Mouse (Mus musculus) midbrain, embryonic 10.5 days (tissue): ENCODE measurements at regions not wholly inside any gene's neighbourhood (a gene's known extent, or its start where the extent isn't known, plus 50 kb on each side); places are given as distances from the start of the nearest gene placed in this dataset.

Experiments used
- DNase-seq: peaks from one replicate; pipeline ENCODE4 v3.0.0-alpha.2; 2017; ENCODE audit warnings: low spot score
- H3K27ac ChIP-seq: fragments of 300-500 bp; sonication (generic); replicated peaks from 2 replicates; pipeline ENCODE4 v1.5.1; 2016; ENCODE audit warnings: mild to moderate bottlenecking
- H3K27me3 ChIP-seq: fragments of 300-500 bp; sonication (generic); 2 replicates; pipeline ENCODE4 v1.6.1; 2016; ENCODE audit warnings: low read depth, mild to moderate bottlenecking; ENCODE audit not compliant: poor library complexity, severe bottlenecking
- H3K36me3 ChIP-seq: fragments of 300-500 bp; sonication (generic); 2 replicates; pipeline ENCODE4 v1.6.1; 2016; ENCODE audit warnings: mild to moderate bottlenecking, moderate library complexity
- H3K4me1 ChIP-seq: fragments of 300-500 bp; sonication (generic); 2 replicates; pipeline ENCODE4 v1.6.1; 2016
- H3K4me3 ChIP-seq: fragments of 300-500 bp; sonication (generic); 2 replicates; pipeline ENCODE4 v1.5.1; 2016; ENCODE audit warnings: mild to moderate bottlenecking, moderate library complexity
- H3K9me3 ChIP-seq: fragments of 300-500 bp; sonication (generic); replicated peaks from 2 replicates; pipeline ENCODE4 v1.6.1; 2016; ENCODE audit warnings: mild to moderate bottlenecking
- WGBS: fragments of 180-500 bp; shearing (Covaris S2); methylation state at CpG from one replicate; pipeline ENCODE4 v1.1.7; 2016; 5-methylcytosine and 5-hydroxymethylcytosine counted together

DNA sequence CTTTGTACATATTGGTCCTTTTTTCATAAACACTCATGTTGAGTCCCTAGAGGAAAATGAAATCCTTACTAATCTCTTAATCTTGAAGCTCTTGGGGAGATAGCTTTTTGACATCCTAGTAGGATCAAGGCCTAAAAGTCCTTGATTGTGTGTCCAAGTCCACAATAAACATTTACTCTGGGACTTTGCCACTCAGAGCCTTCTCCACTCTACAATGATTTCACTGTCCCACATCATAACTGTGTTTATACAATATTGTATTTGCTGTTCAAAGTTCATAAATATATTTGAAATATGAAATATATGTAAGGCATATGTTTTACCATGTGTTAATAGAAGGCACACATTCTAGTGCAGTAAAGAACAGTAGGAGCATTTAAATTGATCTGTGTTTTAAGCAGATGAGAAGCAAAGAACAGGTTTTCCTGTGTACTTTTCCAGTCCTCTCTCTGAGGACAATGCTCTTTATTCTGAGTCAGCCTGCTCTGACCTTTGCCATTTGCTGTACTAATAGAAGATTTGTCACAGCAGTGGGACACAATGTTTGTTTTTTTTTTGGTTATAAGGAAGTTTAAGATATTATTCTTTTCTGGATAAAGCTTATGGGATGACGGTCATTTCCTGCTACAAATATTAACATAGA is 130.7 kb upstream of the Gprin3 start:
- Histone ChIP-seq H3K4me3 (no peak overlapping the region), H3K27me3 (no peaks in the 10 kb centered on the region), H3K36me3 (no peaks in the 10 kb centered on the region), H3K27ac (no peak overlapping the region), H3K9me3 (peaks cover 6% of the 10 kb centered on the region; the same call in 1 of the 2 replicates), H3K4me1 (no peaks in the 10 kb centered on the region)
- no peak for DNase-seq
- 88% methylated on average over 1 of the region's 1 CpGs for WGBS

DNA sequence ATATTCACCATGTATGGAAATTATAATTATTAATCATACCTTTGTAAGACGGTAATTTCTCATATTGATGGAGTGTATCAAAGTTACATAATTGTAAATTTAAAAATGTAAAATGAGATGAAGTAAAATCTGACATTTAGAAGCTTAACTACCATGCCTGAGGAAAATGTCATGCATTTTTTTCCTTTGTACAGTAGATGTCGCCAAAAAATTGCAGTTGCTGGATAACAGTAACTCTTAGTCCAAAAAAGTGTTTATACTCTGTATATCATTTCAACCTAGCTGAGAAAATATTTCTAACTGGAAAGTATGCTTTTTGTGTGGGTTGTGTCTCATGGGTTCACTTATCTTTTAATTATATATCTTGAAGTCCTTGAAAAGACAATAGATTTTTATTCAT is 110.9 kb upstream of the Gprin3 start:
- H3K27ac ChIP-seq = no peak overlapping the region
- no peaks in the 10 kb centered on the region for H3K9me3 ChIP-seq
- DNase-seq = no peak
- H3K27me3 ChIP-seq = no peaks in the 10 kb centered on the region
- WGBS = 68% methylated on average over 2 of the region's 2 CpGs
- H3K4me3 ChIP-seq = no peak overlapping the region
- H3K4me1 ChIP-seq = no peaks in the 10 kb centered on the region
- no peaks in the 10 kb centered on the region for H3K36me3 ChIP-seq

GRCm38 (mm10) chr6:59524940-59525265 is 98.8 kb upstream of the Gprin3 start:
- DNase-seq = no peak
- Histone ChIP-seq H3K4me1 (no peaks in the 10 kb centered on the region), H3K36me3 (no peaks in the 10 kb centered on the region), H3K9me3 (no peaks in the 10 kb centered on the region), H3K4me3 (no peak overlapping the region), H3K27me3 (no peaks in the 10 kb centered on the region), H3K27ac (no peak overlapping the region)
- whole genome bisulfite sequencing = 81% methylated on average over 1 of the region's 1 CpGs

GRCm38 (mm10) chr6:59524095-59524939 is 98.2 kb upstream of the Gprin3 start:
- no peak for DNase-seq
- WGBS = 100% methylated on average over 1 of the region's 1 CpGs
- Histone ChIP-seq H3K4me3 (no peak overlapping the region), H3K4me1 (no peaks in the 10 kb centered on the region), H3K9me3 (no peaks in the 10 kb centered on the region), H3K27me3 (no peaks in the 10 kb centered on the region), H3K36me3 (no peaks in the 10 kb centered on the region), H3K27ac (no peak overlapping the region)

DNA sequence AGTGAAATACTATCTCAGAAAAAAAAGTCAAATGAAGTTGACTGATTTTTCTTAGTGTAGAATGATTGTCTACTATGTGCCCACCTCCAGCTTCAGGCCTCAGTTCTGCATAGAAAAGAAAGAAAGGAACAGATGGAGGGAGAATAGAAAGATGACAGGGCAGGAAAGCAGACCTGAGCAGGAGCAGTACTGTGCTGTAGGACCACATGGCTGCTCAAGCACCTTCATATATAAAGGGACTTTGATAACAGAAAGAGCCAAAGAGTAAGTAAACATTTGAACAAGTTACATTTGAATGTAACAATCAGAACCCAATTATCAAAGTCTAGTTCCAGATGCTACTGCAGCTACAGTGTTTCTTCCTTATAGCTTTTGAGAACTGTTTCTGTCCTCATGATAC is 96.9 kb upstream of the Gprin3 start:
- no peaks in the 10 kb centered on the region for H3K9me3 ChIP-seq
- H3K36me3 ChIP-seq = no peaks in the 10 kb centered on the region
- no peaks in the 10 kb centered on the region for H3K4me1 ChIP-seq
- no peaks in the 10 kb centered on the region for H3K27me3 ChIP-seq
- DNase-seq = no peak
- no peak overlapping the region for H3K27ac ChIP-seq
- no peak overlapping the region for H3K4me3 ChIP-seq

- Histone ChIP-seq H3K4me1 (no peaks in the 10 kb centered on the region), H3K9me3 (no peaks in the 10 kb centered on the region), H3K27ac (no peak overlapping the region), H3K36me3 (no peaks in the 10 kb centered on the region), H3K27me3 (no peaks in the 10 kb centered on the region), H3K4me3 (no peak overlapping the region)
- no peak for DNase-seq
- 41% methylated on average over 1 of the region's 1 CpGs for WGBS
Observed at GRCm38 (mm10) chr6:59500818-59501217, 74.7 kb upstream of the Gprin3 start.

DNA sequence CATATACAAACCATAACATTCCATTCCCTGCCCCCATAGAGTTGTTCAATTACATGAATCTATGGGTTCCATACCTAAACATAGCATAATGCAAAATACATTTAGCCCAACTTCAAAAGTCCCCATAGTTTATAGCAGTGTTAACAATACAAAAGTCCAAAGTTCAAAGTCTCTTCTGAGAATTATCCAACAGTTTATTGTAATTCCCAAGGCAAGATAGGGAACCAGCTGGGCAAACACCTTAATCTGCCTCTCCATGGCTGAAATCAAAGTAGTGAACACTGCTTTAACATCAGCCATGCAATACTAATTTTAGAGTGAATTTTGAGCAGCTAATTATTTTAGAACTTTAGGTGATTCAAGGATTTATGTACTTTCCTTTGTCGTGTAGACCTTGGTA is 72.7 kb upstream of the Gprin3 start:
- WGBS = 50% methylated on average over 1 of the region's 1 CpGs
- Histone ChIP-seq H3K4me3 (no peak overlapping the region), H3K9me3 (no peaks in the 10 kb centered on the region), H3K27ac (no peak overlapping the region), H3K4me1 (no peaks in the 10 kb centered on the region), H3K27me3 (no peaks in the 10 kb centered on the region), H3K36me3 (no peaks in the 10 kb centered on the region)
- DNase-seq = no peak

- H3K36me3 ChIP-seq = no peaks in the 10 kb centered on the region
- DNase-seq = peak; percentile 45
- no peaks in the 10 kb centered on the region for H3K27me3 ChIP-seq
- H3K4me1 ChIP-seq = no peaks in the 10 kb centered on the region
- WGBS = 38% methylated on average over 7 of the region's 7 CpGs
- H3K9me3 ChIP-seq = no peaks in the 10 kb centered on the region
- no peak overlapping the region for H3K27ac ChIP-seq
- no peak overlapping the region for H3K4me3 ChIP-seq
Observed at GRCm38 (mm10) chr6:59498079-59498478, 72.0 kb upstream of the Gprin3 start.

DNA sequence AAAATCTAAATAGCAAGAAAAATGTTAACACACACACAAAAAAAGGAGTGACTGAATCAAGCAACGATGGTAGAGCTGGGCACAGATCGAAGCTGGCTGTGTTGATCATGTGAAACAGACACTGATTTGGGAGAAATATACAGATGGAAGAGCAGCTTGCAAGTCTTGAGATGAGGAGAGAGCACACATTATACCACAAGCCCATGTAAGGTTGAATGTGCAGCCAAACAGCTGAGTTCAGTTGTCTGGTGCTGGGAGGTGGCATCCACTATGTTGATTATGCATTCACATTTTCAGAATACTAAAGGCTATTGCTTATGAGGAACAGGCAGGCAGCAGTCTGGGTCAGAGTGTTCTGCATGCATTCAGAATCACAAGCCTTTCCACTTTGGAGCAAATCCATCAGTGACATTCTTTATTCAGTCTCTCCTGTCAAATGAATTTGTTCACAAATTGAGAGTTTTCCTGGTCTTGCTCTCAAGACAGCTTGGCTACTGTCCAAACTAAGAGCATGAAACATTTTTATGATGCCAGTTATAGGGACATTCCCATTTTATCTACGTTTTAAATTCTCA is 63.0 kb upstream of the Gprin3 start:
- no peak for DNase-seq
- Histone ChIP-seq H3K9me3 (no peaks in the 10 kb centered on the region), H3K4me1 (no peaks in the 10 kb centered on the region), H3K4me3 (no peak overlapping the region), H3K27me3 (no peaks in the 10 kb centered on the region), H3K27ac (no peak overlapping the region), H3K36me3 (no peaks in the 10 kb centered on the region)
- 87% methylated on average over 3 of the region's 3 CpGs for WGBS

DNA sequence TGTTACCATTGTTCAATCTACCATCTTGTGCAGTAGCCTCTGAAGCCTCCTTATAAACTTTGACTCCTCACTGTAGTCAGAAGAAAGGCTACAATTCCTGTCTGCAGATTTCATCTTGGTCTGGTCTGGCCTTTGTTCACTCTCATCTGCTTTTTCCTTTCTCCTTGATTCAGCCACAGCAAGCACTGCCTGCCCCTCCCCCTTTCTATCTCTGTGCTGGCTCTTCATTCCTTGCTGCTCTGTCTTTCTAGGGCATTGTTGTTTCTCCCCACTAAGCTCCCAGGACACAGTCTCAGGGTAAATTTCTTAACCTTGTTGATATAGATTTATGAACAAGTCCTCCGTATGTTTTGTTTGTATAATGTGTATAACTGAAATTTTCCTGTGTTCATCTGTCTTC is 62.3 kb upstream of the Gprin3 start:
- 75% methylated on average over 1 of the region's 1 CpGs for WGBS
- Histone ChIP-seq H3K36me3 (no peaks in the 10 kb centered on the region), H3K27me3 (no peaks in the 10 kb centered on the region), H3K4me3 (no peak overlapping the region), H3K9me3 (no peaks in the 10 kb centered on the region), H3K27ac (no peak overlapping the region), H3K4me1 (no peaks in the 10 kb centered on the region)
- DNase-seq = no peak

- no peak overlapping the region for H3K4me3 ChIP-seq
- WGBS = 89% methylated on average over 3 of the region's 3 CpGs
- no peak overlapping the region for H3K27ac ChIP-seq
- no peaks in the 10 kb centered on the region for H3K9me3 ChIP-seq
- no peaks in the 10 kb centered on the region for H3K4me1 ChIP-seq
- no peaks in the 10 kb centered on the region for H3K27me3 ChIP-seq
- DNase-seq = no peak
- no peaks in the 10 kb centered on the region for H3K36me3 ChIP-seq
Observed at GRCm38 (mm10) chr6:59484004-59484403, 57.9 kb upstream of the Gprin3 start.

GRCm38 (mm10) chr6:59483587-59483986 is 57.5 kb upstream of the Gprin3 start:
- Histone ChIP-seq H3K4me1 (no peaks in the 10 kb centered on the region), H3K4me3 (no peak overlapping the region), H3K27ac (no peak overlapping the region), H3K36me3 (no peaks in the 10 kb centered on the region), H3K9me3 (no peaks in the 10 kb centered on the region), H3K27me3 (no peaks in the 10 kb centered on the region)
- DNase-seq = peak; percentile 28
- 20% methylated on average over 3 of the region's 3 CpGs for WGBS
